Mouse (Mus musculus): Measurements from ENCODE around the gene Col4a2.

The Col4a2 gene

GRCm38 (mm10) chr8:11354800-11355451, 42.3 kb downstream of the Col4a2 start:
- TF ChIP-seq GATA4 (IDR thresholded peaks at IDR 0.05; ENCODE audit: insufficient replicate concordance, low read length), result no peak

GRCm38 (mm10) chr8:11355900-11356299, 43.3 kb downstream of the Col4a2 start:
- no peak for TF ChIP-seq GATA4 (IDR thresholded peaks at IDR 0.05; ENCODE audit: insufficient replicate concordance, low read length)

DNA sequence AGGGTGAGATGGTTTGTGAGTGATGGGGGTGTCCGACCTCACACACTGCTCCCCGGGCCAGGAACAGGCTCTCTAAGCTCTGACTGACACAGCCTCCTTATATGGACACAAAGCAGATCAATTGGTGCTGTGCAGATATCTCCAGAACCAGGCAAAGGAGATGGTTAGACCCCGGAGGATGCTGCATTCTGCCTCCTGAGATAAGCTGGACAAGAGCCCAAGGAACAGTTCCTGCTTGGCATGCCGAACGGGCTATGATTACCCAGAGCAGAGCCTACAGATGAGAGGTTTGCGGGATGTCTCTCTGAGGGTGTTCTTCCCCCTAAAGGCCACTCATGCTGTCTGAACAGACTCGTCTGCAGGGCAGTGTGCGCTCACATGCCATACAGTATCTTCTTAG, 44.2 kb downstream of the Col4a2 start:
- TF ChIP-seq GATA4 (IDR thresholded peaks at IDR 0.05; ENCODE audit: insufficient replicate concordance, low read length), result no peak

GRCm38 (mm10) chr8:11357921-11358436, 45.4 kb downstream of the Col4a2 start:
- no peak for TF ChIP-seq GATA4 (IDR thresholded peaks at IDR 0.05; ENCODE audit: insufficient replicate concordance, low read length)

DNA sequence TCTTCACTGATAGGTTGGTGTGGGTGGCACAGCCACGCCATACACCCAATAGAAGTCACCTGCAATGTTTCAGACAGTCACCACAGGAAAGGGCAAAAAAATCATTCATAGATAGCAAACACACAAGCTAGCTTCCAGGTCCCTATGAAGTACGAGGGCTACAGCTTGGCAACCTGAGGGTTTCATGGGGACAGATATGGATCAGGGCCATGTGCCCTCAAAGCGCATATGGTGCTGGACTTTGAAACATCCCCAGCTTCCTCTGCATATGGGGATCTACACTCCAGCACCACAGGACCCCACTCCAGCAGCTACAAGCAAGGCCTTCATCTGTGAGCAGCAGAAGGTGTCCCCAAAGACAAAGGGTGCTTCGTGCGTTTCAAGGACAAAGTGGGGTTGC, 47.2 kb downstream of the Col4a2 start:
- no peak for TF ChIP-seq GATA4 (IDR thresholded peaks at IDR 0.05; ENCODE audit: insufficient replicate concordance, low read length)

DNA sequence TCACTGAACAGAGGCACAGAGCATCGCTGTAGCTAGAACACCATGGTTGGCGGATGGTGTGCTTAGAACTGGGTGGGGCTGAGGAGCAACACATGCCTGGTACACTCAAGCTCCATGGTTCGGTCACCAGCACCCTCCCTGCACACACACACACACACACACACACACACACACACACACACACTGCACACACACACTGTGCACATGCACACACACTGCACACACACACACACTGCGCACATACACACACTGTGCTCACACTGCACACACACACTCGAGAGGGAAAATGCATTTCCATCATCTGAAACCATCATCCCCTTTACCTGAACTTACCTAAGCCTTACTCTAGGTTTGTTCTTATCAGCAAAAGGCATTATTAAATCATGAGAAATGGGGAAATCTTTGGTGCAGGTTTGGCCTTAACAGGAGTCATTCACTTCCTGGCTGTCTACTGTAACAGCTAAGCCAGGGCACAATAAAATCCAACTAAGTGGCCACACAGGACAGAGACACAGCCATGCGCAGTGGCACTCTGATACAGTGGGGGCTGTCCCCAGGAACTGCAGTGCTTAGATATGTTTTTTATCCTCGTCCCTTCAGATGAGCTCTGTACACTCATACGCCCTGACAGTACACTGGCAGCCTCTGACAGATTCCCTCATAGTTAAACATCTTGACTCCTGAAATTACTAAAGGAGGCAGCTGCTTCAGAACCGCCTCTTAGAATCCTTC, 49.1 kb downstream of the Col4a2 start:
- TF ChIP-seq GATA4 (IDR thresholded peaks at IDR 0.05; ENCODE audit: insufficient replicate concordance, low read length), result no peak

DNA sequence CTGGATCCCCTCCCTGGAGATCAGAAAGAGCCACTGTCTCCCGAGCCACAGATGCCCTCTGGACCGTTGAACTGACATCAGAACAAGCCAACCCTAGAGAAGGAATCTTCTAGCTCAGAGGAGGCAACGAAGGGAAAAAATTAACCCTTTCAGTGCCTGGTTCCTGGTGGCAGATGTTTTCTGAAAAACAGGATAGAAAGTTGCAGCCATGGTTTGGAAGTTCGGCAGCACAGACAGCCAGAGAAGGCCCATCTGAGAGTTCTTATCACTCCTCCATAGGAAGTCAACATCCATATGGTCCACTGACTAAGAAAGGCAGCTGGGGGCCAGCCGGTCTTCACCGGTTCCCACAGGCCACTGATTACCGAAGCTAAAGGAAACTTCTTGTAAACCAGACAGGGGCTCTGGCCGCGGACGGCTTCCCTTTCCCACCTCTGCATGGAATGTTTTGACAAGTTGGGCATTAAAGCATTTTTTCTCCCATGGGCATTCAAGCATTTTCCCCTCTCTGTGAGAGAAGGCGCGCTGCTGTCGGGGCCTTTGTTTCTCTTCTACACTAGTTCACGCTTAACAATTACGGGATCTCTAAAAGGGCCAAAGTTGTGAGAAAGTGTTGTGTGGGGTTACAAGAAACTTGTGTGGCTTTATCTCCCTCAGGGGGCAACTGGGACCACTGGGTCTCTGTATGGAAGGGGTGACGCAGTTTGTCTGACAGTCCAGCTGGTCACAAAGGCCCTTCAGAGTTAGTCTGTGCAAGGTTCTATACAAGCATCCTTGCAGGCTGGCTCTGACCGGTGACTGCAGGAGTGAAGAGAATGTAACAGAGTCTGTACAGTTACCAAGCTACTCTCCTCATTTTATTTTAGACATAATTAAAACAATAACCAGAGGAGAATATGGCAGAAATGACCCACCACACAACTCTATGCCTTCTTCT, 49.9 kb downstream of the Col4a2 start:
- TF ChIP-seq GATA4 (IDR thresholded peaks at IDR 0.05; ENCODE audit: insufficient replicate concordance, low read length), result no peak

DNA sequence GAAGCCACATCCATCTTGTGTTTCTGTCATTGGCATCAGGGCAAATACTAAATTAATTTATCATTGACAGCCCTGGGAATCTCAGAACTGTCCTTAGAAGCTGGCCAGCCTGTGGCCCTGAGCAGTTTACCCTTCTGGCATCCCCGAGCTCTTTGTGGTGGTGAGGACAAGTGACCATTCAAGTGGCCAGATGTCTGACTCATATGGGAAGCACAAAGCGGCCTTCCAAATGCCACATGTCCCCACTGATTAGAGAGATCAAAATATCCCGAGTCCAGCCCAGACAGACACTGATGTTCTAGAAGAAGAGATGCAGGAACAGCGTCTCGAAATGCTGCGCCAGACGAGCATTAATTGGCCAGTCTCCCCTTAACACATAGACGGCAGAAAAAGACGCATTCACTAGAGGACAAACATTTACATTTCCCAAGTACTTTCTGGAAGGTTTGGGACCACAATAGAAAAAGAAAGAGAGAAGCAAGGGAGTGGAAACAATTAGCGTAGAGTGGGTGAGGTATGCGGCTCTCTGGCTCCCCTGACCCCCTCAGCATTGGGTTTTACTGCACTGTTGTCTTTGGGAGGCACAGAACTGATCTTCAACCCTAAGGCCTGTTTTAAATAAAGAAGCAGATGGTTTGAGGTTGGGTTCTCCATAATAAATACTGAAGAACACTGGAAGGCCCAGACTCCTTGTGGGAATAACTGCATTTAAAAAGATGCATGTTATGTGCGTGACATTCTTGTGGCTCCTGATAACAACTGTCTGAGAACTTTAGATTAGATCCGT, 50.9 kb downstream of the Col4a2 start:
- TF ChIP-seq GATA4 (IDR thresholded peaks at IDR 0.05; ENCODE audit: insufficient replicate concordance, low read length), result no peak

GRCm38 (mm10) chr8:11366251-11366650, 53.6 kb downstream of the Col4a2 start:
- no peak for TF ChIP-seq GATA4 (IDR thresholded peaks at IDR 0.05; ENCODE audit: insufficient replicate concordance, low read length)

GRCm38 (mm10) chr8:11366741-11367140, 54.1 kb downstream of the Col4a2 start:
- no peak for TF ChIP-seq GATA4 (IDR thresholded peaks at IDR 0.05; ENCODE audit: insufficient replicate concordance, low read length)

DNA sequence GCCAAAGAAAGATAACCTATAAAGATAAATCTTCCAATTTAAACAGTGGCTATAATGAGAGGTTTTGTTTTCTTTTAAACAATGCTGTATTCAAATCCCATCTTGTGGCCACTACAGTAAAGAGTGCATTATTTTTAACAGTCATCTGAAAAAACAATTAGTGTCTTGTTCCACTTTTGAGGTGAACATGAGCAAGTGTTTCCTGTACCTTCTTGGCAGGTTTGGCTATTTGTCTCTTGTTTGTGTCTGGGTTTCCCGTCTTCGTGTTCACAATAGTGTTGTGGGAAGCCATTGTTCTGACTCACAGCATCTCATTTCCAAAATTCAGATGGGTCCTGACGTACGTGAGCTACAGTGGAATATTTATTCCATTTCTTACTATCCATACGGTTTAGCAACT, 55.1 kb downstream of the Col4a2 start:
- TF ChIP-seq GATA4 (IDR thresholded peaks at IDR 0.05; ENCODE audit: insufficient replicate concordance, low read length), result no peak

DNA sequence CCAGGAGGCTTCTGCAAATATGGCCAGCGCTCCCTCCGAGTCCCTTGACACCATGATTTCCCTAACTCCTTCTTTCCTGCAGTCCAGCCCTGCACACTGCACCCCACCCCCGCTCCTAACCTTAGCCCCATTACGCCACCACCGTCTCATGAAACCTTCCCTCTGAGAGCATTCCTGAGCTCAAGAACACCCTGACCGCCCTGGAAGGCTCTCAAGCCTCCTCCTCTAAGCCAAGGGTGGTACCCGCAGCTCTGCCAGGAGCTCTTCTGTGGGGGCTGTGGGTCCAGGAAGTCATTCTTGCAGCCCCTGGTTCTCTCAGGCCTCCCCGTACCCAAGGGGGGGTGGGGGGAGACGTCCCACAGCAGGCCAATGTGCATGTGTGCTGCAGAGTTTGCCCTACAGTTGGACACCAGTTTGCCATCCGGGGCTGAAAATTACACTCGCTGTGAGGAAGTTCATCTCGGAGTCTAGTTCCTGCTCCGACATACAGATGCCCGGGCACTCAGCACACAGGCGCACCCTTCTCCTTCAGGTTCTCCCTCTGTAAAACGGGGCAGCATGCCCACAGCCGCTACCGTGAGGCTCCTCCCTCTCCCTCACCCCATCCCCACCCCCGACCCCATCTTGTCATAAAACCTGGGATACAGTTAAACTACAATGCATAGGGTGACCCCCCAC, 57.1 kb downstream of the Col4a2 start:
- TF ChIP-seq GATA4 (IDR thresholded peaks at IDR 0.05; ENCODE audit: insufficient replicate concordance, low read length), result no peak

DNA sequence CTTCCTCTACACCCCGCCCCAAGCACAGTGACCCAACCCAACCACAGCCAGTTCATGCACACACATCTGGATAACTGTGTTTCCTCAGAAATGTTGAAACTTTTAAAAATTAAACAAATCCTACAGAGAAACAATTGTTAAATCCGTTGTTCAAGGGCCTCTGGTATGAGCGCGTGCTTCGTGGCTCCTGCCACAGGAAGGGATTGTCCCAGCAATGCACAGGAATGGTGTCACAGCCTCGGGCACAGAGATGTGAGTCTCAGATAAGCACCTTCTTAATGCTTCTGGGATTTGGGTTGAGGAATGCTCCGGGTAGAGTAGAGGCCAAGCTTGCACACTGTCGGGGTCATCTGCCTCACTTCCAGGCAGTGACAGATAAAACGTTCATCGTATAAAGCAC, 58.7 kb downstream of the Col4a2 start:
- TF ChIP-seq GATA4 (IDR thresholded peaks at IDR 0.05; ENCODE audit: insufficient replicate concordance, low read length), result no peak

- TF ChIP-seq GATA4 (IDR thresholded peaks at IDR 0.05; ENCODE audit: insufficient replicate concordance, low read length), result no peak
These were observed 59.5 kb downstream of the Col4a2 start for GRCm38 (mm10) chr8:11372080-11372479.

Measured in liver, adult (tissue).